Mouse (Mus musculus) cortical plate, adult 2 months (tissue): Measurements from ENCODE around the gene Myom1. TPM values are rescaled to one million over a fixed set of nuclear protein-coding genes. Genes with fewer than 3 reads are reported as not detected.

ENCODE experiments used
- H3K27ac ChIP-seq: fragments of 200-500 bp; 2 replicates; pipeline ENCODE4 v1.5.1; 2012; ENCODE audit warnings: low read length, control low read depth, inconsistent platforms; ENCODE audit not compliant: insufficient read depth
- H3K4me1 ChIP-seq: fragments of 200-500 bp; 2 replicates; pipeline ENCODE4 v1.6.1; 2011; ENCODE audit warnings: low read length; ENCODE audit not compliant: control insufficient read depth, insufficient read depth
- H3K4me3 ChIP-seq: fragments of 200-500 bp; 2 replicates; pipeline ENCODE4 v1.5.1; 2011; ENCODE audit warnings: mild to moderate bottlenecking, low read length, control low read depth; ENCODE audit not compliant: insufficient read depth
- CTCF ChIP-seq: fragments of 200-500 bp; IDR thresholded peaks from 2 replicates; pipeline ENCODE4 v1.5.1; 2011; ENCODE audit warnings: mild to moderate bottlenecking, control low read depth, low read length; ENCODE audit not compliant: insufficient read depth; ENCODE audit errors: extremely low read depth
- POLR2A ChIP-seq: fragments of 200-500 bp; IDR thresholded peaks from 2 replicates; pipeline ENCODE4 v1.6.1; 2011; ENCODE audit warnings: mild to moderate bottlenecking, low read length, control low read depth; ENCODE audit not compliant: insufficient read depth; ENCODE audit errors: extremely low read depth
- polyA plus RNA-seq: library from polyadenylated mRNA; depleted of rRNA; stranded (reverse); fragments of >200 nt; gene quantifications from 2 replicates; pipeline ENCODE4 v1.2.3, GENCODE M21; 2012

Myom1 gene
- polyA plus RNA-seq, 1 experiment = 2.1 TPM

DNA sequence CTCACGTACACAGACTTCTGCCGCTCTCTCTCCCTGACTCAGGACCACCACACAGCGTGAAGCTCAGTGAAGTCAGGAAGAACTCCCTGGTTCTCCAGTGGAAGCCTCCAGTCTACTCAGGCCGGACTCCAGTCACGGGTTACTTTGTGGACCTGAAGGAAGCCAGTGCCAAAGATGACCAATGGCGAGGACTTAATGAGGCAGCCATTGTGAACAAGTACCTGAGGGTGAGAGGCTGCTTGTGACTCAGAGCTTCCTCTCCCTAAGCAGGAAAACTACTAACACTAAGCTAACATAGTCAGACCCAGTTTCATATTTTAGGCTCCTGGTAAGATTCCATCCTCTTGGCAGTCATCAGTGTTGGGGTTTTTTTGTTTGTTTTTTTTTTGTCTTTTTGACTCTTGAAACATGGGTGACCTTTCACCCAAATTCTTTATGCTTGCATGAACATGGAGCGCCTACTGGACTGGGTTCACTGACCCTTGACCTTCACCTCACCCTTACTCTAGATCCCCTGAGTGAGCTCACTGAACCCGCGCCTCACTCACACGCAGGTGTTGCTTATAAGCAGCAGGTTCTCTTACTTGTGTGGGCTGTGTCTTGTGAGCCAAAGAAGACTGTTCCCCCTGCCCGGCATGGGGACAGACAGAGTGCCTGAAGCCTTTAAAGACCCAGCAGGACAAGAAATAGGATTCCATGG lies 87.5 kb downstream of the Myom1 start:
- H3K27ac ChIP-seq = no peak overlapping the region
- TF ChIP-seq CTCF (no peak), POLR2A (no peak)

DNA sequence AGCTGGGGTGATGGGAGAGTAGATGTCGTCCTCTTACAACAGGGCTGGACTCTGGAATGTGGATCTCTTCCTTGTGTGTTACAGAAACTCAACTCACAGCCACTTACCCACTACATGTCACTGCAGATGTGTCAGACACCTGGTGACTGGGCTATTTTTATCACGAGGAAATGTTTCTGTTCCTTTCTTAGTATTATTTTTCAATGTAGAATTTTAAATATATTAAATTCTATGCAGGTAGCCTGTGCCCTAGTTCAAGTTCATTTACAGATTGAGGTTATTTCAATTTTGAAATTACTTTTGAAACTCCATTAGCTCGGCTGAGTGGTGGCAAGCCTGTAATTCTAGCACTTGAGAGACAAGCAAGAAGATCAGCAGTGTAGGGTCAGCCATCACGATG lies 88.6 kb downstream of the Myom1 start:
- Histone ChIP-seq H3K4me1 (no peaks in the 10 kb centered on the region), H3K4me3 (no peak overlapping the region), H3K27ac (no peak overlapping the region)
- TF ChIP-seq CTCF = no peak
- no peak for TF ChIP-seq POLR2A

More for the DNA sequence above, 87.5 kb downstream of the Myom1 start:
- no peak overlapping the region for H3K4me3 ChIP-seq
- H3K4me1 ChIP-seq = no peaks in the 10 kb centered on the region

DNA sequence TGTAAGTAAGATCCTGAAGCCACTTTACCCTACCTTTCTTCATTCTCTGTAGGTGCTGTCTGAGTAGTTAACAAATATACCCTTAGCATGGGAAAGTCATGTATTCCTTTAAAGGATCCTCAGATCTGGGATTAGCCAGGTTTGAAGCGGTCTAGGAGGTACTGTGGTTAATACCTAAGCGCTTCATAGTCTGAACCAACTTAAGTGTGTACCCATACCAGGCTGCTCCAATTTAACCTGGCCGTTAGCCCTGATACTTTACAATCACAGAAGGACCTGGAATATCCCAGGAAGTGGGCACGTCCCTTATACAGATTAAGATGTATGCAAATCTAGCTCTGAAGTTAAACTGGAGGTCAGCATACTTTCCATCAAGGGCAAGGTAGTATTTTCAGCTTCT lies 89.9 kb downstream of the Myom1 start:
- H3K4me1 ChIP-seq = no peaks in the 10 kb centered on the region
- TF ChIP-seq CTCF (no peak), POLR2A (no peak)
- H3K4me3 ChIP-seq = no peak overlapping the region
- no peak overlapping the region for H3K27ac ChIP-seq

DNA sequence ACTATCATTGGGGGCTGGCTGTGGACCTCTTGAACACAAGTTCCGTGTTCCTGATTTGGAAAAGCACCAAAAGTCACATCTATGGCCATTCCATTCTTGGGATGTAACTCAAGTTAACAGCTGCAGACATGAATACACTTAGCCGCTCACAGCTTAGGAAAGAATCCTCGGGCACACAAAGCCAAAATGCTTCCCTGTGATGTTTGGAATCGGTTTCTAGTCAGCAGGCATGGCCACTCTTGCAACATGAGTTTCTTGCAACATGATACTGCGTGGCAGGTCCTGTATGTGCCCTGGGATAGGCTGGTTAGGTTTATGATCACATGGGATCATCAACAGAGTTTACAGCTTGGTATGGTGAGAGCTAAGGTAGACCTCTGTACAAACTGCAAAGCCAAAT lies 91.4 kb downstream of the Myom1 start:
- TF ChIP-seq POLR2A (no peak), CTCF (no peak)
- Histone ChIP-seq H3K4me1 (no peaks in the 10 kb centered on the region), H3K27ac (no peak overlapping the region), H3K4me3 (no peak overlapping the region)

DNA sequence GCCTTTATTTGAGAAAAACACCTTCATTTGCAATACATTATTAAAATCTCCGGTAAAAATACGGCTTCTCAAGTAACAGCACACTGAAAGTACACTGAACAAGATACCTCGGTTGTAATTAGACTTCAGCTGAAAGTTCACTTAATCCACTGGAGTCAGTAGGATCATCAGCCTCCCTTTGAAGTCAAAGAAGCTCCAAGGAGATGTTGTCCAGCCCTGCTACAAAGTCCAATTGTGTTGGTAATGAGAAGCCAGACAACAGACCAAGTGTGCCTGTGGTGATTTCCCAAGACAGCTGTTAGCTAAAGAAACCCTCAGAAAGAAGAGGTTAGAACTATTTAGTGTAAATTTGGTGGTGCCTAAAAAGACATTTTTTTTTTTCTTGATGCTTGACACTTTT lies 92.0 kb downstream of the Myom1 start:
- Histone ChIP-seq H3K27ac (no peak overlapping the region), H3K4me1 (no peaks in the 10 kb centered on the region), H3K4me3 (no peak overlapping the region)
- TF ChIP-seq POLR2A (no peak), CTCF (no peak)

DNA sequence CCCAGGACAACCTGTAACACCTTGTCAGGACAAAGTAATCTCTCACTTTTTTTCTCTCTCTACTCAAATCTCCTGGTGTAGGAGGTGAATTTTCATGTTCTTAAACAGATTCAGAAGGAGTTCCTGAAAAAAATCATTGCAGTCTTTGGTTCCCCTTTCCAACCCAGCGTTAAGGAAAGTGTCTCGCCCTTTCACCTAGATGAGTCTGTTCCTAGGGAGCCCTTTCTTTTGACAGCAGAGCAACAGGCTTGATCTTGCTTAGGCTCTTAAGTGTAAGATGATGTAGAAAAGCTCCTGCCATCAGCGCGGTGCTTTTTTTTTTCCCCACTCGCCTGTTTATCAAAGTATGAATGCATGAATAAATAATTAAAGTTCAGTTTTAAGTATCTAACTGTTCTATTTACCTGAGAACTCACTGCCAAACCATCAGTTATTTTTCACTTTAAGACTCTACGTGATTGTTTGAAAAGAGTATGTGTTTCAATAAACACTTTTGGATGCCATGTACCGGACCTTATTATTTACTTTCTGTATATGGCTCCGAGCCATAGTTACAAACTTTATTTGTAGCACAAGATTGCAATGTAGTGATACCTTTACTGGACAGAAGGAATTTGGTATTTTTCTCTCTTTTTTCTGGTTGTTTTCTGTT lies 94.2 kb downstream of the Myom1 start:
- no peaks in the 10 kb centered on the region for H3K4me1 ChIP-seq
- no peak overlapping the region for H3K27ac ChIP-seq
- TF ChIP-seq CTCF = no peak
- no peak for TF ChIP-seq POLR2A
- H3K4me3 ChIP-seq = no peak overlapping the region

DNA sequence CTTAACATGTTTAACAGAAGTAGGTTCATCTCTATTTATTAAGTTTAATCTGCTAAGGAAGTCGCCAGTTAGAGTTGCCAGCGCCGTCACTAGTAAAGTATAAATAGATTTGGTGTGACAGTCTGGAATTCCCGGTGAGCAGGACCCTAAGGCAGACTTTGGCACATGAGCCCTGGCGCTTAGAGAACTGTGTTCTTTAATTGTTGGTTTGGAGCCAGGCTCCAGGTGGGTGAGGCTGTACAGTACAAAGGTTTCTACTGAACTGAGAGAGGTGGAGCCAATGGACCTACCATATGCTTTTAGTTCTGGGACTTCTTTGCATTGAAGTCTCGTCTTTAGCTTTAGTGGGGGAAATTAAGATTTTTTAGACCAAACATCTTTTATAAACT lies 94.8 kb downstream of the Myom1 start:
- H3K27ac ChIP-seq = no peak overlapping the region

DNA sequence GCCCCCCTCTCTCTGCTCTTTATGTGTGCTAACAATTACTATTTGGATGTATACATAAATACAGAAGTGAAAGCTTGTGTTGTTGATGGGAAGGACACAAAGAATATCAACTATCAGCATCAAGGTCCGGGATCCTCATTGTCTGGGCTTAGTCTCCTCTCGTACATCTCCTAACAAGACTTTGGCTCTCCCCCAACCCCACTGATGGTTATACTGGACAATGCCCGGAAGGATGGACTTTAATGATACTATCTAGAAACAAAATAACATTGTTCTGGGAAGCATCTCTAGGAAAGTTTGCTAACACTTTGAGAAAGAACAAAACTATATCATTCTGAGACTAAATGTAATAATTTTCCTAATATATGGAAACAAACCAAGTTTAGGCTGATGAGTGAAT lies 96.2 kb downstream of the Myom1 start:
- Histone ChIP-seq H3K27ac (no peak overlapping the region), H3K4me1 (no peaks in the 10 kb centered on the region; the same call in 1 of the 2 replicates), H3K4me3 (no peak overlapping the region)
- TF ChIP-seq POLR2A (no peak), CTCF (no peak)

More for the DNA sequence above, 94.8 kb downstream of the Myom1 start:
- Histone ChIP-seq H3K4me3 (no peak overlapping the region), H3K4me1 (no peaks in the 10 kb centered on the region)
- TF ChIP-seq CTCF = no peak
- TF ChIP-seq POLR2A = no peak

DNA sequence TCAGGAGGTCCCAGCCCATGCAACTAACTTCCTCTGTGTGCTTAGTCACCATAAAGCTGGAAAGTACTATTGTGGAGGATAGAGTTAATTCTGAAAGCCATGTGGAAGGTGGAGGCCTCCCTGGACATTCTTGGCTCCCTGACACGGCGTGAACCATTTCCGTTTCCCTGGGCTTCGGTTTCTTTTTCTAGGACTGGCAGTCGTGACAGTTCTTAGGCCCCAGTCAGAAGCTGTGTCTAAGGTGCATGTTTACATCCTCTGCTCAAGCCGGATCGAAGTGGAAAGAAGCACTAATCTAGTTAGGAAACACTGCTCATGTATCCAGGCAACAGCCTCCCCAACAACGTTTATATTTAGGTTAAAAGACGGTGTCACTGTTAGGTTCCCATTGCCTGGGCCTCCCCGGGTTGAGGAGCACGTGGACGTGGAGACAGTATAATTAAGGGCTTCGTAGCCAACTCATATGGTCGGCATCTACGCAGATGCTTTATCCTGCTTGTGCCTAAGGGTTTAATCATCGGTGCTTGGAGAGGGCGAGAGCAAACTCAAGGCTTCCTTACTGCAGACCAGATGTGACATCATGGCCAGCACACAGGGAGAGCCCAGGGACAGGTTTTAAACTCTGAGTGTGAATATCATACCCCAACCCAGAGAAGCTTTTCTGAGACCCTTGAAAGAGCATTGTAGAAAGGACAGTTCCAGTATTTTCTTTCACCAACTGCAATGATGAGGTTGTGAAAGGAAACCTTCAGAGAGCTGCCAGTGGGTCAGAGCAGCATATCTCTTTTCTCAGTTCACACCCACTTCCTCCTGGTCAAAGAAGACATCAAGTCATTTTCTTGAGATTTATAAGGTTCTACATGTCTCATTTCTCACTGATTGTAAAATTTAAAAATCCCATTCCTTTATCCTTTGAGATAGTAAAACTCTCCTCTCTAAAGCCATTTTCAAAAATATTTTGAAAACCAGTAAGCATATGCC lies 100.4 kb downstream of the Myom1 start:
- no peak for TF ChIP-seq CTCF
- TF ChIP-seq POLR2A = no peak
- Histone ChIP-seq H3K27ac (no peak overlapping the region), H3K4me3 (no peak overlapping the region), H3K4me1 (no peaks in the 10 kb centered on the region; the same call in 1 of the 2 replicates)

DNA sequence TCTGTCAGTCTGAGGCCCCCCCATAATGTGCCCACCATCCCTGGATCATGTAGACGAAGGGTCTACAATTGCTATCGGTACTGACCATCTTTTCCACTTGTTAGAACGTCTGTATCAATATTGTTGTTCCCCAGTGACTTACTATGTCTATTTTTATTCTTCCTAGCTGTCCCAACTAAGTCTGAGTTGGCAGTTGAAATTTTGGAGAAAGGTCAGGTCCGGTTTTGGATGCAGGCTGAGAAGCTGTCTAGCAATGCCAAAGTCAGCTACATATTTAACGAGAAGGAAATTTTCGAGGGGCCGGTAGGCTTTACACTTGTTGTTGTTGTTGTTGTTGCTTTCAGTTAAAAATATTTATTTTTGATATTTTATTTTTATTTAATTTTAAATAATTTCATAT lies 102.9 kb downstream of the Myom1 start:
- TF ChIP-seq CTCF = no peak
- no peak for TF ChIP-seq POLR2A
- Histone ChIP-seq H3K4me3 (no peak overlapping the region), H3K4me1 (no peaks in the 10 kb centered on the region; the same call in 1 of the 2 replicates), H3K27ac (no peak overlapping the region)
